Mouse (Mus musculus) forebrain, embryonic 13.5 days (tissue): ENCODE results near the gene Tbpl1. TPM values are rescaled to one million over a fixed set of nuclear protein-coding genes. Genes with fewer than 3 reads are reported as not detected.
A peak's percentile ranks its signal among the peaks of the same experiment; 100 is the strongest.

Experiments used
- ATAC-seq: fragments of 200-750 bp; cut with Nextera tagmentation; 2 replicates; pipeline ENCODE4 v1.8.0; 2017
- H3K27ac ChIP-seq: fragments of 300-500 bp; sonication (generic); 2 replicates; pipeline ENCODE4 v1.5.1; 2015; ENCODE audit warnings: inconsistent platforms, mild to moderate bottlenecking, moderate library complexity
- H3K27me3 ChIP-seq: fragments of 300-500 bp; sonication (generic); 2 replicates; pipeline ENCODE4 v1.6.1; 2015; ENCODE audit warnings: mild to moderate bottlenecking, inconsistent platforms
- H3K36me3 ChIP-seq: fragments of 300-500 bp; sonication (generic); 2 replicates; pipeline ENCODE4 v1.6.1; 2015; ENCODE audit warnings: mild to moderate bottlenecking, inconsistent platforms; ENCODE audit not compliant: poor library complexity, severe bottlenecking
- H3K4me1 ChIP-seq: fragments of 300-500 bp; sonication (generic); 2 replicates; pipeline ENCODE4 v1.6.1; 2015; ENCODE audit warnings: inconsistent platforms
- H3K4me2 ChIP-seq: fragments of 300-500 bp; sonication (generic); 2 replicates; pipeline ENCODE4 v1.6.1; 2015; ENCODE audit warnings: inconsistent platforms, mild to moderate bottlenecking, moderate library complexity
- H3K4me3 ChIP-seq: fragments of 300-500 bp; sonication (generic); 2 replicates; pipeline ENCODE4 v1.5.1; 2015; ENCODE audit warnings: mild to moderate bottlenecking, inconsistent platforms
- H3K9ac ChIP-seq: fragments of 300-500 bp; sonication (generic); 2 replicates; pipeline ENCODE4 v1.6.1; 2015; ENCODE audit warnings: mild to moderate bottlenecking, inconsistent platforms
- H3K9me3 ChIP-seq: fragments of 300-500 bp; sonication (generic); replicated peaks from 2 replicates; pipeline ENCODE4 v1.6.1; 2016; ENCODE audit warnings: inconsistent platforms
- WGBS: fragments of 180-500 bp; shearing (Covaris S2); methylation state at CpG from one replicate; pipeline ENCODE4 v1.1.7; 2015; 5-methylcytosine and 5-hydroxymethylcytosine counted together
- polyA plus RNA-seq: library from polyadenylated mRNA; unstranded; fragments of >200 nt; fragmentation: Nextera tagmentation; extraction: Ambion mirVana; gene quantifications from 2 replicates; pipeline ENCODE4 v1.2.1, GENCODE M21; 2015

Tbpl1 gene
- polyA plus RNA-seq, 1 experiment from 2014 or later: 130 TPM

DNA sequence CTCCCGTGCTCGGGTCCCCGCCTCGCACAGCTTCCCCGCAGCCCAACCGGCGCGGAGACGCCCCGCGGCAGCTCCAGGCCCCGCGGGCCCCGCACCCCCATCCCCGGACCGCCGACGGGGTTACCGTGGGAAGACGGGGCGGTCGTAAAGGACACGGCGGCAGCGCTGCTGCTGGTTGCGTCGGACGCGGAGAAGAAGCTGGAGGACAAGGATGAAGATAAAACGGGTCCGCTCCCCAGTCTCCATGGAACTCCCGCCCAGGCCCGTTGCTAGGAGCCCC lies 806 bp downstream of the Tbpl1 start:
- under 1% methylated on average over 33 of the region's 33 CpGs for WGBS
- H3K36me3 ChIP-seq: no peaks in the 10 kb centered on the region
- no peak; the same call in 1 of the 2 replicates for ATAC-seq
- H3K4me2 ChIP-seq: peak overlapping the region; percentile 73
- no peaks in the 10 kb centered on the region for H3K9me3 ChIP-seq
- no peaks in the 10 kb centered on the region for H3K27me3 ChIP-seq
- peak overlapping the region; percentile 94 for H3K4me3 ChIP-seq
- peak overlapping the region; percentile 98 for H3K9ac ChIP-seq
- H3K27ac ChIP-seq: peak overlapping the region; percentile 96
- peaks cover 41% of the 10 kb centered on the region for H3K4me1 ChIP-seq

DNA sequence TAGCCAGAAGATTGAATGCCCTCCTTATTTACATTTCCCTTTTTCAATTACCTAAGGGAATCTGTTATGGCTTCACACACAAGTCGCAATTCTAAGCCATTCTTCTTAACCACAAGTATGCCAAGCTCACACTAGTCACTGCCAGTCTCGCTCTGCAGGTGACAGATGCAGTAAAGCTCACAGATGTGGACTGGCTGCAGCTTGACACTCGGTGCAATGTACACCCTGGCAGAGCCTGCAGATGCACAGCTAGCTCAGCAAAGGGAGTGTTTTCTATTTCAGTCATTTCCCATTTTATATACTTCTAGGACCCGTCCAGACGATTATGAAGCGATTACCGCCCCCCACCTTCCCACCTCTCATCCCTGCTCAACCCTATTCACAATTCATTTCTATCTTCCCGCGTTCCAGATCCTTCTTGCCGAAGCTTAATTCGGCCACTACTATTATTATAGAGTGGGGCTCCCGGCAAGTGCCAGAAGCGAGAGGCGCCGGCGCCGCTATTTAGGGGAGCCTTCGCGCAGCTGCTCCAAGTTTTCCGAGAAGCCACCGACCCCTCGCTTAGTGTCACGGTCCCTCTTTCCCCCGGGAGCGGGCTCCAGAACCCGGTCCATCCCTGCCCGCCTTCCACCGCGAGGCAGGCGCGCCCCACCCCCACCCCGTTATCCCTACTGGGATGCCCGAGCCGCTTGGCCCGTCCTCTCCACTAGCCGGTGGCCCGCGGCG lies 1.3 kb downstream of the Tbpl1 start:
- H3K27me3 ChIP-seq: no peaks in the 10 kb centered on the region
- peak; percentile 75 for ATAC-seq
- H3K36me3 ChIP-seq: no peaks in the 10 kb centered on the region
- peaks cover 41% of the 10 kb centered on the region for H3K4me1 ChIP-seq
- no peaks in the 10 kb centered on the region for H3K9me3 ChIP-seq
- under 1% methylated on average over 39 of the region's 39 CpGs for WGBS
- H3K27ac ChIP-seq: peak overlapping the region; percentile 96
- peak overlapping the region; percentile 73 for H3K4me2 ChIP-seq
- peak overlapping the region; percentile 98 for H3K9ac ChIP-seq
- H3K4me3 ChIP-seq: peak overlapping the region; percentile 94

DNA sequence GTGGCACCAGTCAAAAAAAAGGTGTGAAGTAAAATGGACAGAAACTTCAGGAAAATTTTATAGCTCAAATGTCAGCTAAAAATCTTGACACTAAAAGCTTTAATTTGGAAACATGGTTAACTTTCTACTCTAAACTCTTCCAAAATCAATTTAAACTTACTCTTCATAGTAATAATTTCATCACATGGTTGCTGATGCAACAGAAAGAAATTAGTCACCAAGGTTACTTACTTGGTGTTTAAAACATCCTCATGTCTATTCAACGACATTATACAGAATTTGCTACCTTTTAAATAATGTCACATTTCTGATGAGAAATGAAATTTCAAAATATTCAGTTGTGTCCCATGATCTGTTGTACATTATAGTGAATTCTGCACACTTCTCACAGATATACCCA lies 3.5 kb downstream of the Tbpl1 start:
- H3K27me3 ChIP-seq: no peaks in the 10 kb centered on the region
- no peak for ATAC-seq
- 89% methylated on average over 1 of the region's 1 CpGs for WGBS

DNA sequence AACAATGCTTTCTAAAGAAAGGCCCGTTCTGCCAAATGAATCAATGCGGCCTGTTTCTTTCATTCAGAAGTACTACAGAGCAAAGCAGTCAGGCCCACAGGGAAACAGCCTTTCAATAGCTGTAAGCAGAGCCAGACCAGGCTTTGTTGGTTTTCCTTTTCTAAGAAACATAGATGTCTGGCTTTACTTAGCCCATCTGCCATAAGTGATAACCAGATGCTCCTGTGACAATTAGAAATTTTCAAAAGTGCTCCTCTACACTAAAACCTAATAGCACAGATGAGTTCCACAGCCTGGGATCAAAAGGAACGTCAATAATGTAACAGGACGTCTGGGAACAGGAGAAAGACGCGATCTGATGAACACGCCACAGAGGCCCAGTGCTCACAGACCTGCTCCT lies 5.4 kb downstream of the Tbpl1 start:
- WGBS: 61% methylated on average over 7 of the region's 7 CpGs
- no peak for ATAC-seq
- no peak overlapping the region for H3K4me2 ChIP-seq
- no peaks in the 10 kb centered on the region for H3K27me3 ChIP-seq
- H3K9me3 ChIP-seq: no peaks in the 10 kb centered on the region
- H3K27ac ChIP-seq: peak overlapping the region; percentile 36; the same call in 1 of the 2 replicates
- H3K4me1 ChIP-seq: peaks cover 38% of the 10 kb centered on the region
- H3K4me3 ChIP-seq: no peak overlapping the region
- H3K9ac ChIP-seq: no peak overlapping the region
- no peaks in the 10 kb centered on the region for H3K36me3 ChIP-seq

More for the DNA sequence above, 3.5 kb downstream of the Tbpl1 start:
- H3K9ac ChIP-seq: no peak overlapping the region
- H3K27ac ChIP-seq: no peak overlapping the region
- no peak overlapping the region for H3K4me2 ChIP-seq
- no peak overlapping the region for H3K4me3 ChIP-seq
- no peaks in the 10 kb centered on the region for H3K9me3 ChIP-seq
- H3K36me3 ChIP-seq: no peaks in the 10 kb centered on the region
- peaks cover 45% of the 10 kb centered on the region for H3K4me1 ChIP-seq

DNA sequence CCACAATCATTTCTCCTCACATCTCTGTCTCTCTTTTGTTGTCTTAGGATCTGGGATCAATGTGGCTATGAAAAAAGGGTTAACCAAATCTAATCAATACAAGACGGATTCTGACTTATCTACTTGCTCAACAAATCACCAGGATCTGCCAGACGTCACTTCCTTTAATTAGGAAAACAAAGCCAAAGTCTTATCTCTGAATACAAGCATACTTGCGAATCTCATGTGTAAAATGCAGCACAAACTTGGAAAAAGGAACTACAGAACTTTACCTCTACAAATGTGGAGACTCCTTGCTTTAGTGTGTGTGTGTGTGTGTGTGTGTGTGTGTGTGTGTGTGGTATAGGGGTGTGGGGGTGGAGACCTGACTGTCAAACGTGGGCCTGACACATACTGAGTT lies 6.6 kb downstream of the Tbpl1 start:
- H3K27ac ChIP-seq: no peak overlapping the region
- H3K9me3 ChIP-seq: no peaks in the 10 kb centered on the region
- H3K9ac ChIP-seq: no peak overlapping the region
- ATAC-seq: no peak
- H3K36me3 ChIP-seq: no peaks in the 10 kb centered on the region
- no peak overlapping the region for H3K4me3 ChIP-seq
- no peaks in the 10 kb centered on the region for H3K27me3 ChIP-seq
- H3K4me1 ChIP-seq: peaks cover 37% of the 10 kb centered on the region
- 74% methylated on average over 4 of the region's 4 CpGs for WGBS
- no peak overlapping the region for H3K4me2 ChIP-seq

DNA sequence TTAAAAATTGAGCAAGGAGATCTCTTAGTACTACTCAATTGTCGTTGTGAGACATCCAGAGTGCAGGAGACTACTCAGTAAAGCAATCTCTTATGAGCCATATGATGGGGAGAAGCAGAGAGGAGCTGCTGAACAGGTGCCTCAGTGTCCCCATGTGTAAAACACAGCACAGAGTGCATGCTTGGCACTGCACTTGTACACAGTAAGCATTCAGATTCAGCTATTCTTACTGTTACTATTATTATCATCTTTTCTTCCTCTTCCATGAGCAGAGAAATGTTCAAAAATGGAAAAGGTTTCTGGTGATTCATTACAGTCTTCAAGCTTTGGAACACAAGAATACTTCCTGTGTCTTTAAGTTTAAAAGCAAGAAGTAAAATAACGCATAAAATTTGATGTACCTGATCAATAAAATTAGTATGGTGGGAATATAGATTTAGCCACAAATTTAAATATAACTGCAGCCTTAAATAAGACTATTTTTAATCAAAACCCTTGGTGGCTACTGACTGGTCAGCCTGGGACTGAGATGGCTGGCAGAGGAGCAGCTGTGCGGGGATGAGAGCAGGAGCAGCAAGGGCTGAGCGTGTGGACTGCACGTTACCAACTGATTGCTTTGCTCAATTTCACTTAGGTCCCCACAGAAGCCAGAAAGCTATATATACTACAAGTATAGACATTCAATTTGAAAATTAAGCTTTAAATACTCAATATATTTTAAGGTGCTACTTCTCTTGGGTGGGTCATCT lies 10.8 kb downstream of the Tbpl1 start:
- WGBS: 94% methylated on average over 5 of the region's 5 CpGs

DNA sequence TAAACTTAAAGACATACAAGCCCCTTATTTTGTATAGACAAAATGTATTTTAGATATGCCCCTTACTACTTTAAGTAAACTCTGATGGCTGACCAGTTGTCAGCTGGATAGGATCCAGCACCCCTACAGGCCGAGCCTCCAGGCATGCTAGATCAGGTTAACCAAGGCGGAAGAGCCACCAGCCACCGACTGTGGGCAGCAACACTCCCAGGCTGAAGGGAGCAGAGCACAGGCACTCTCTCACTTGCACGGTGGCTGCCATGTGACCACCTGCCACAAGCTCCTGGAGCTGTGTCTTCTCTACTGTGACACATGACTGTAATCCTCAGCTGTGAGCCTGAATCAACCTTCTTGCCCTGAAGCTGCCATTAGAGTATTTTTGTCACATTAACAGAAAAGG lies 13.3 kb downstream of the Tbpl1 start:
- no peak for ATAC-seq
- H3K4me3 ChIP-seq: no peak overlapping the region
- WGBS: 55% methylated on average over 4 of the region's 4 CpGs
- no peaks in the 10 kb centered on the region for H3K9me3 ChIP-seq
- H3K36me3 ChIP-seq: no peaks in the 10 kb centered on the region
- 0 out of 2 replicates have a peak, but pooled peaks cover 5% of the 10 kb centered on the region for H3K4me1 ChIP-seq
- H3K27ac ChIP-seq: no peak overlapping the region
- no peaks in the 10 kb centered on the region for H3K27me3 ChIP-seq
- H3K4me2 ChIP-seq: no peak overlapping the region
- H3K9ac ChIP-seq: no peak overlapping the region

More for the DNA sequence above, 10.8 kb downstream of the Tbpl1 start:
- no peak for ATAC-seq
- no peak overlapping the region for H3K27ac ChIP-seq
- H3K9ac ChIP-seq: no peak overlapping the region
- peaks cover 8% of the 10 kb centered on the region; the same call in 1 of the 2 replicates for H3K4me1 ChIP-seq
- no peaks in the 10 kb centered on the region for H3K9me3 ChIP-seq
- H3K4me3 ChIP-seq: no peak overlapping the region
- no peaks in the 10 kb centered on the region for H3K27me3 ChIP-seq
- no peaks in the 10 kb centered on the region for H3K36me3 ChIP-seq
- no peak overlapping the region for H3K4me2 ChIP-seq

DNA sequence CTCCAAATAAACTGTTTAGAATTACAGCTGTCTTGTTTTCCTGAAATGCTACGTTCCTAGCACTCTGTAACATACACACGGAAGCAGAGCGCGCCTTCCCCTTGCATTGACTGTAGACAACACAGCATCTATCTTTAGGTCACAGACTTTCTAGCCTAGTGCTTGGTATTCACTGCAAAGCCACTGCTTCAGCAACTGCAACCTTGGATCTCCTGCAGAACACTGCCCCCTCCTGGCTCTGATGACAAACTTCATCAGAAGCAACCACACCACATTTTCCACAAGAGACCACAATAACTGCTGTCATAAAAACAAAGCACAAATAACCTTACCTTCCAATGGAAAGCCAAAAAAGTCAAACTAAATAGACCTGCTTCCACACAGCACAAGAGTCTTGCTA lies 17.2 kb downstream of the Tbpl1 start:
- no peak overlapping the region for H3K9ac ChIP-seq
- 0 out of 2 replicates have a peak, but pooled peaks cover 5% of the 10 kb centered on the region for H3K4me1 ChIP-seq
- no peak overlapping the region for H3K27ac ChIP-seq
- H3K36me3 ChIP-seq: peaks cover 15% of the 10 kb centered on the region
- H3K27me3 ChIP-seq: no peaks in the 10 kb centered on the region
- peak; percentile 53 for ATAC-seq
- H3K4me3 ChIP-seq: no peak overlapping the region
- no peaks in the 10 kb centered on the region for H3K9me3 ChIP-seq
- H3K4me2 ChIP-seq: no peak overlapping the region
- WGBS: 73% methylated on average over 4 of the region's 4 CpGs

DNA sequence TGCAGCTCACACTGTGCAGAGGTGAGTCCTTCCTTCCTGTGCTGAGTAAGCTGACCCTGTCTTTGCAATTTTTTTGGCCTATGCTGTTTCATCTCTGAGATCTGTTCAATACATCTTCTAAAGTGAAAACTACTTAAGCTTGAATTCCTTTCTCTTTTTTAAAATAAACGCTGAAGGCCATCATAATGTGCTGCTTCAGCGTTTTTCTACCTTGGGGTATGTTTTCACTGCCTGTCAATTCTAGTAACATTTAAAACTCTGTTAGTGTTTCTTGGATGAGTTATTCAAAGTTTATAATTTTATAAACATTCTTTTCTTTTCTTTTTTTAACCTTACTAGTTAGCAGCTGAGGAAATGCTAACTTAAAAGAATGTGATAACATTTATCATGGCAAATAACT lies 18.8 kb downstream of the Tbpl1 start:
- no peaks in the 10 kb centered on the region for H3K9me3 ChIP-seq
- peaks cover 31% of the 10 kb centered on the region for H3K36me3 ChIP-seq
- WGBS: 89% methylated on average over 2 of the region's 2 CpGs
- H3K4me2 ChIP-seq: no peak overlapping the region
- no peak overlapping the region for H3K27ac ChIP-seq
- no peak for ATAC-seq
- no peak overlapping the region for H3K9ac ChIP-seq
- H3K4me1 ChIP-seq: no peaks in the 10 kb centered on the region
- H3K27me3 ChIP-seq: no peaks in the 10 kb centered on the region
- no peak overlapping the region for H3K4me3 ChIP-seq

DNA sequence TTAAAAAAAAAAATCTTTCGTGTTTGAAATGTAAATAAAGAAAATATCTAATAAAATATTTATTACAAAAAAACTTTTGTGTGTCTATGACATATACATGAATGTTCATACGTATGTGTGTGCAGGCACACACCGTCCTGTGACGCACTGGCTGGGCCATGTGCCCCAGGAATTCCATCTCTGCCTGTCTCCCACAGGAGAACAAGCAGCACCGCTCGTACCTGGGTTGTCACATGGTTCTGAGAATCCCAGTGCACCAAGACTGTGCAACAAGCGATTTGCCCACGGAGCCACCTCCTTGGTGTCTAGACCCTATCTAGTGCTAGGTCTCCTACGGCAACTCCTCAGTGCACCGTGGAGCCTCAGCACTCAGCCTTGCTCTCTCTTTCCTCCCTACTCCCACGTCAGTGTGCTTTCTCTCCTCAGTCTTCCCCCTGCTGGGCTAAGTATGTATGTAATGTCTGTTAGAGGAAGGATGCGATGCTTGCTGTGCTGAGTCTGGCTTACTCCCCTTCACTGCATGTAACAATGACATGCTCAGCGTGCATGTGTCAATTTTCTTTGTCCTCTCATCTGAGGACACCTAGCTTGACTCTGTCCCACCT lies 21.5 kb downstream of the Tbpl1 start:
- no peak overlapping the region for H3K4me2 ChIP-seq
- H3K27ac ChIP-seq: no peak overlapping the region
- H3K36me3 ChIP-seq: peaks cover 57% of the 10 kb centered on the region
- H3K27me3 ChIP-seq: no peaks in the 10 kb centered on the region
- no peaks in the 10 kb centered on the region for H3K9me3 ChIP-seq
- H3K4me1 ChIP-seq: no peaks in the 10 kb centered on the region
- 86% methylated on average over 13 of the region's 13 CpGs for WGBS
- H3K9ac ChIP-seq: no peak overlapping the region
- H3K4me3 ChIP-seq: no peak overlapping the region
- 0 out of 2 replicates have a peak, but pooled peaks have one; percentile 23 for ATAC-seq

DNA sequence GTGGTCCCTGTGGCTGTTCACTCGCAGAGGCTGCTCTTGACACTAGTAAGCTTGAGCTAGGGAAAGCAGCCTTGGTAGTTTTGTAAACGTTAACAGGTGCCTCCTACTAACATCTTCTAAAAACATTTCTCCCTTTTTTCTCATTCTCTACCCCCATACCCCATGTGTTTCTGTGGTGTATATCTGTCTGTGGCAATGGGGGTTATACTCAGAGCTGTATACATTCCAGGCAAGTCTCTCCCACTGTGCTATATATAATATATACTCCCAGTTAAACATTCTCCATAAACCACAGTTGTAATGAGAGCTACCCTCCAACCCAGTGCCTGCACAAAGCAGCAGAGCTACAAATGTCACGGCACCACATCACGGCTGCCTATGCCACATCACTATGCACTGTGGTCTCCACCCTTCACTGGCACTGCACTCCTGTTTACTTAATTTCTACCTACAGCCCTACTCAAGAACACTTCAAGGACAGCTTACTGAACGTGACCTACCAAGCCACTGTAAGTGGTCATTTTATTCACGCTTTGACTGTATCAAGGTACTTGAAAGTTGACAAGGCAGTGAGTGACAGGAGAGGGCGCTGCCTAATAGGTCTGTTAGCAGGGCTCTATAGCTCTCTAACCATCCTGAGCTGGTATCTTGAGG lies 23.4 kb downstream of the Tbpl1 start:
- 89% methylated on average over 7 of the region's 7 CpGs for WGBS
- H3K9ac ChIP-seq: no peak overlapping the region

DNA sequence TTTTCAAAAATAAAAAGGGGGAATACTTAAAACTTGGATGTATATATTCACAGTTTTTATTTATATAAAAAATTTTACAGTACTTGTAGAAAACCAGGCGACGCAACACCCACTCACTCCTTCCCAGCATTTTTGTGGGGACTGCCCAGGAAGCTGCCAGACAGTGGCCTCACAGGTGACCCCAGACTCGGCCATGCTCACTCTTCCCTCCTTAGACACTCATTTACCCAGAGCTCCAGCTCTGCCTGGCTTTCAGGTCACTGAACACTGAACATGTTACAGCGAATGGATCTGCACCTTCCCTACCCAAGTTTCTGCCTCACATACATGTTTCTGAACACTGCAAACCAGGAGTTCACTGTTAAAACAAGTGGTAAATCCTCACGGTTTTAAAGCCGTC lies 27.9 kb downstream of the Tbpl1 start:
- Histone ChIP-seq H3K4me3 (no peak overlapping the region), H3K36me3 (peaks cover 64% of the 10 kb centered on the region), H3K9me3 (no peaks in the 10 kb centered on the region), H3K27me3 (no peaks in the 10 kb centered on the region), H3K4me1 (peaks cover 9% of the 10 kb centered on the region), H3K27ac (no peak overlapping the region), H3K9ac (no peak overlapping the region), H3K4me2 (no peak overlapping the region)
- 88% methylated on average over 6 of the region's 6 CpGs for WGBS
- no peak for ATAC-seq

More for the DNA sequence above, 23.4 kb downstream of the Tbpl1 start:
- Histone ChIP-seq H3K9me3 (no peaks in the 10 kb centered on the region), H3K4me1 (peaks cover 1% of the 10 kb centered on the region; the same call in 1 of the 2 replicates), H3K4me3 (no peak overlapping the region), H3K4me2 (no peak overlapping the region), H3K27ac (no peak overlapping the region), H3K27me3 (no peaks in the 10 kb centered on the region), H3K36me3 (peaks cover 69% of the 10 kb centered on the region)
- no peak for ATAC-seq
